Mouse (Mus musculus) hindbrain, postnatal 0 days (tissue): ENCODE measurements around the gene Ccsap. TPM values are rescaled to one million over a fixed set of nuclear protein-coding genes. Genes with fewer than 3 reads are reported as not detected.

ENCODE experiments used
- ATAC-seq: fragments of 200-750 bp; cut with Nextera tagmentation; 2 replicates; pipeline ENCODE4 v1.8.0; 2017; ENCODE audit warnings: mild to moderate bottlenecking, moderate TSS enrichment, moderate library complexity
- DNase-seq: peaks from one replicate; pipeline ENCODE4 v3.0.0-alpha.2; 2015; ENCODE audit warnings: low spot score
- H3K27ac ChIP-seq: fragments of 300-500 bp; sonication (generic); 2 replicates; pipeline ENCODE4 v1.5.1; 2014; ENCODE audit warnings: mild to moderate bottlenecking
- H3K27me3 ChIP-seq: fragments of 300-500 bp; sonication (generic); 2 replicates; pipeline ENCODE4 v1.6.1; 2014; ENCODE audit warnings: low read length, mixed read lengths; ENCODE audit not compliant: insufficient read depth
- H3K36me3 ChIP-seq: fragments of 300-500 bp; sonication (generic); 2 replicates; pipeline ENCODE4 v1.6.1; 2014; ENCODE audit warnings: low read length, mixed read lengths; ENCODE audit not compliant: insufficient read depth
- H3K4me1 ChIP-seq: fragments of 300-500 bp; sonication (generic); 2 replicates; pipeline ENCODE4 v1.6.1; 2014; ENCODE audit warnings: antibody characterized with exemption, low read length, mixed read lengths; ENCODE audit not compliant: insufficient read depth
- H3K4me2 ChIP-seq: fragments of 300-500 bp; sonication (generic); 2 replicates; pipeline ENCODE4 v1.6.1; 2014; ENCODE audit warnings: low read depth, mild to moderate bottlenecking, low read length, moderate library complexity, mixed read lengths
- H3K4me3 ChIP-seq: fragments of 300-500 bp; sonication (generic); 2 replicates; pipeline ENCODE4 v1.5.1; 2014; ENCODE audit warnings: low read length
- H3K9ac ChIP-seq: fragments of 300-500 bp; sonication (generic); replicated peaks from 2 replicates; pipeline ENCODE4 v1.6.1; 2014; ENCODE audit warnings: mild to moderate bottlenecking, low read length, moderate library complexity, mixed read lengths
- H3K9me3 ChIP-seq: fragments of 300-500 bp; sonication (generic); 2 replicates; pipeline ENCODE4 v1.6.1; 2016; ENCODE audit warnings: low read length, mixed read lengths
- CTCF ChIP-seq: IDR thresholded peaks from 2 replicates; pipeline ENCODE4 v1.5.1; 2016; ENCODE audit warnings: antibody characterized with exemption, control low read depth, low read depth
- WGBS: fragments of 180-500 bp; shearing (Covaris S2); extraction: QIAGEN DNeasy Blood & Tissue Kit; methylation state at CpG from one replicate; pipeline ENCODE4 v1.1.7; 2014; 5-methylcytosine and 5-hydroxymethylcytosine counted together
- polyA plus RNA-seq: library from polyadenylated mRNA; unstranded; fragments of >200 nt; fragmentation: Nextera tagmentation; extraction: Ambion mirVana; gene quantifications from 2 replicates; pipeline ENCODE4 v1.2.1, GENCODE M21; 2015
- total RNA-seq: library from RNA; depleted of rRNA; stranded (reverse); fragments of >200 nt; gene quantifications from 2 replicates; pipeline ENCODE4 v1.2.3, GENCODE M21; 2014

Ccsap gene
- total and polyA plus RNA-seq, 2 experiments from 2014 or later = 6.4 to 13.4 TPM

- Histone ChIP-seq H3K36me3 (no peaks in the 10 kb centered on the region), H3K4me3 (no peak overlapping the region), H3K4me2 (no peak overlapping the region), H3K27me3 (no peaks in the 10 kb centered on the region), H3K9ac (no peak overlapping the region), H3K9me3 (no peaks in the 10 kb centered on the region), H3K4me1 (peaks cover 15% of the 10 kb centered on the region), H3K27ac (no peak overlapping the region)
- ATAC-seq (no peak), DNase-seq (no peak)
- no peak for TF ChIP-seq CTCF
- 79% methylated on average over 1 of the region's 1 CpGs for WGBS
Measured at GRCm38 (mm10) chr8:123803639-123804038, 56.4 kb downstream of the Ccsap start.

- Histone ChIP-seq H3K9me3 (no peaks in the 10 kb centered on the region), H3K27ac (no peak overlapping the region), H3K4me3 (no peak overlapping the region), H3K4me2 (no peak overlapping the region), H3K9ac (no peak overlapping the region), H3K36me3 (no peaks in the 10 kb centered on the region), H3K27me3 (no peaks in the 10 kb centered on the region), H3K4me1 (peaks cover 1% of the 10 kb centered on the region; the same call in 1 of the 2 replicates)
- no peak for DNase-seq
- WGBS = 89% methylated on average over 2 of the region's 2 CpGs
- no peak for ATAC-seq
- no peak for TF ChIP-seq CTCF
Measured at GRCm38 (mm10) chr8:123801538-123801937, 58.5 kb downstream of the Ccsap start.

- no peak overlapping the region for H3K4me2 ChIP-seq
- no peaks in the 10 kb centered on the region for H3K4me1 ChIP-seq
- no peaks in the 10 kb centered on the region for H3K36me3 ChIP-seq
- DNase-seq (no peak), ATAC-seq (no peak)
- no peak overlapping the region for H3K27ac ChIP-seq
- TF ChIP-seq CTCF = no peak
- no peak overlapping the region for H3K4me3 ChIP-seq
- no peaks in the 10 kb centered on the region for H3K27me3 ChIP-seq
- H3K9ac ChIP-seq = no peak overlapping the region
- H3K9me3 ChIP-seq = no peaks in the 10 kb centered on the region
- 90% methylated on average over 7 of the region's 7 CpGs for WGBS
Measured at GRCm38 (mm10) chr8:123800867-123801266, 59.1 kb downstream of the Ccsap start.

- H3K27me3 ChIP-seq = no peaks in the 10 kb centered on the region
- 43% methylated on average over 3 of the region's 3 CpGs for WGBS
- ATAC-seq (no peak), DNase-seq (no peak)
- H3K9ac ChIP-seq = no peak overlapping the region
- H3K4me2 ChIP-seq = no peak overlapping the region
- no peaks in the 10 kb centered on the region for H3K4me1 ChIP-seq
- H3K27ac ChIP-seq = no peak overlapping the region
- no peak for TF ChIP-seq CTCF
- no peaks in the 10 kb centered on the region for H3K36me3 ChIP-seq
- H3K9me3 ChIP-seq = no peaks in the 10 kb centered on the region
- no peak overlapping the region for H3K4me3 ChIP-seq
Measured at GRCm38 (mm10) chr8:123799885-123800284, 60.1 kb downstream of the Ccsap start.

GRCm38 (mm10) chr8:123799434-123799833 lies 60.6 kb downstream of the Ccsap start:
- Histone ChIP-seq H3K4me2 (no peak overlapping the region), H3K4me1 (no peaks in the 10 kb centered on the region), H3K9me3 (no peaks in the 10 kb centered on the region), H3K36me3 (no peaks in the 10 kb centered on the region), H3K27ac (no peak overlapping the region), H3K4me3 (no peak overlapping the region), H3K27me3 (no peaks in the 10 kb centered on the region), H3K9ac (no peak overlapping the region)
- 84% methylated on average over 6 of the region's 6 CpGs for WGBS
- no peak for ATAC-seq
- no peak for DNase-seq
- TF ChIP-seq CTCF = no peak

GRCm38 (mm10) chr8:123797928-123798327 lies 62.1 kb downstream of the Ccsap start:
- Histone ChIP-seq H3K4me3 (no peak overlapping the region), H3K4me2 (no peak overlapping the region), H3K4me1 (no peaks in the 10 kb centered on the region), H3K36me3 (no peaks in the 10 kb centered on the region), H3K27ac (no peak overlapping the region), H3K9ac (no peak overlapping the region), H3K9me3 (no peaks in the 10 kb centered on the region), H3K27me3 (no peaks in the 10 kb centered on the region)
- ATAC-seq (no peak), DNase-seq (no peak)
- no peak for TF ChIP-seq CTCF
- WGBS = 93% methylated on average over 15 of the region's 15 CpGs

GRCm38 (mm10) chr8:123796758-123797157 lies 63.3 kb downstream of the Ccsap start:
- ATAC-seq = no peak
- TF ChIP-seq CTCF = no peak
- no peaks in the 10 kb centered on the region for H3K4me1 ChIP-seq
- no peak overlapping the region for H3K9ac ChIP-seq
- no peak overlapping the region for H3K4me3 ChIP-seq
- no peaks in the 10 kb centered on the region for H3K36me3 ChIP-seq
- no peaks in the 10 kb centered on the region for H3K9me3 ChIP-seq
- DNase-seq = no peak
- 60% methylated on average over 4 of the region's 4 CpGs for WGBS
- no peak overlapping the region for H3K27ac ChIP-seq
- no peak overlapping the region for H3K4me2 ChIP-seq
- H3K27me3 ChIP-seq = no peaks in the 10 kb centered on the region
